Mouse (Mus musculus) lung, postnatal 10 days (tissue): ENCODE data around the gene Otulin.

Experiments used
- DNase-seq: peaks from one replicate; pipeline ENCODE4 v3.0.0; 2021

Gene Otulin

GRCm38 (mm10) chr15:27656626-27657025 is 26.1 kb upstream of the Otulin start:
- DNase-seq: no peak

GRCm38 (mm10) chr15:27655015-27655414 is 24.5 kb upstream of the Otulin start:
- no peak for DNase-seq

GRCm38 (mm10) chr15:27647686-27648085 is 17.2 kb upstream of the Otulin start:
- DNase-seq: no peak

GRCm38 (mm10) chr15:27646665-27647064 is 16.2 kb upstream of the Otulin start:
- no peak for DNase-seq

GRCm38 (mm10) chr15:27645250-27645649 is 14.8 kb upstream of the Otulin start:
- no peak for DNase-seq

- DNase-seq: peak; percentile 64
These were observed 12.4 kb upstream of the Otulin start for GRCm38 (mm10) chr15:27642895-27643294.

GRCm38 (mm10) chr15:27641171-27641570 is 10.7 kb upstream of the Otulin start:
- no peak for DNase-seq

GRCm38 (mm10) chr15:27633941-27634900 is 3.7 kb upstream of the Otulin start:
- no peak for DNase-seq

GRCm38 (mm10) chr15:27629800-27630600 is 493 bp downstream of the Otulin start:
- DNase-seq: peak; percentile 18

GRCm38 (mm10) chr15:27629046-27629445 is 1.4 kb downstream of the Otulin start:
- DNase-seq: no peak

GRCm38 (mm10) chr15:27627794-27628193 is 2.7 kb downstream of the Otulin start:
- no peak for DNase-seq

GRCm38 (mm10) chr15:27626314-27626713 is 4.2 kb downstream of the Otulin start:
- no peak for DNase-seq

- DNase-seq: no peak
These were observed 4.6 kb downstream of the Otulin start for GRCm38 (mm10) chr15:27625890-27626255.

GRCm38 (mm10) chr15:27625014-27625889 is 5.2 kb downstream of the Otulin start:
- no peak for DNase-seq

GRCm38 (mm10) chr15:27623286-27623685 is 7.2 kb downstream of the Otulin start:
- no peak for DNase-seq

- no peak for DNase-seq
These were observed 9.9 kb downstream of the Otulin start for GRCm38 (mm10) chr15:27620475-27621185.

GRCm38 (mm10) chr15:27619683-27620082 is 10.8 kb downstream of the Otulin start:
- no peak for DNase-seq

- no peak for DNase-seq
These were observed 11.5 kb downstream of the Otulin start for GRCm38 (mm10) chr15:27618778-27619533.

GRCm38 (mm10) chr15:27617227-27617626 is 13.3 kb downstream of the Otulin start:
- DNase-seq: no peak

GRCm38 (mm10) chr15:27616159-27616558 is 14.3 kb downstream of the Otulin start:
- peak; percentile 56 for DNase-seq

GRCm38 (mm10) chr15:27613255-27613654 is 17.2 kb downstream of the Otulin start:
- no peak for DNase-seq
